Mouse (Mus musculus): ENCODE data around the gene Trpm6. TPM values are rescaled to one million over a fixed set of nuclear protein-coding genes. Genes with fewer than 3 reads are reported as not detected.

Trpm6 gene
- polyA plus RNA-seq, 1 experiment from 2014 or later: 0.36 TPM

Other genes starting within 250 kb of the Trpm6 start
- gene Ostf1, start 118.2 kb upstream of the Trpm6 start, polyA plus RNA-seq (2014; fragmentation: Nextera tagmentation; extraction: Ambion mirVana): 39.7 and 40.6 TPM in 2 replicates
- gene Nmrk1, start 118.0 kb upstream of the Trpm6 start, polyA plus RNA-seq (2014; fragmentation: Nextera tagmentation; extraction: Ambion mirVana): 2.1 and 2.2 TPM in 2 replicates
- 13.8 and 15.1 TPM in 2 replicates for gene Carnmt1, start 79.2 kb upstream of the Trpm6 start, polyA plus RNA-seq (2014; fragmentation: Nextera tagmentation; extraction: Ambion mirVana)
- 84.1 and 86.4 TPM in 2 replicates for gene D030056L22Rik, start 36.8 kb upstream of the Trpm6 start, polyA plus RNA-seq (2014; fragmentation: Nextera tagmentation; extraction: Ambion mirVana)

Data from forebrain, embryonic 14.5 days (tissue).